In the genomic region with DNA sequence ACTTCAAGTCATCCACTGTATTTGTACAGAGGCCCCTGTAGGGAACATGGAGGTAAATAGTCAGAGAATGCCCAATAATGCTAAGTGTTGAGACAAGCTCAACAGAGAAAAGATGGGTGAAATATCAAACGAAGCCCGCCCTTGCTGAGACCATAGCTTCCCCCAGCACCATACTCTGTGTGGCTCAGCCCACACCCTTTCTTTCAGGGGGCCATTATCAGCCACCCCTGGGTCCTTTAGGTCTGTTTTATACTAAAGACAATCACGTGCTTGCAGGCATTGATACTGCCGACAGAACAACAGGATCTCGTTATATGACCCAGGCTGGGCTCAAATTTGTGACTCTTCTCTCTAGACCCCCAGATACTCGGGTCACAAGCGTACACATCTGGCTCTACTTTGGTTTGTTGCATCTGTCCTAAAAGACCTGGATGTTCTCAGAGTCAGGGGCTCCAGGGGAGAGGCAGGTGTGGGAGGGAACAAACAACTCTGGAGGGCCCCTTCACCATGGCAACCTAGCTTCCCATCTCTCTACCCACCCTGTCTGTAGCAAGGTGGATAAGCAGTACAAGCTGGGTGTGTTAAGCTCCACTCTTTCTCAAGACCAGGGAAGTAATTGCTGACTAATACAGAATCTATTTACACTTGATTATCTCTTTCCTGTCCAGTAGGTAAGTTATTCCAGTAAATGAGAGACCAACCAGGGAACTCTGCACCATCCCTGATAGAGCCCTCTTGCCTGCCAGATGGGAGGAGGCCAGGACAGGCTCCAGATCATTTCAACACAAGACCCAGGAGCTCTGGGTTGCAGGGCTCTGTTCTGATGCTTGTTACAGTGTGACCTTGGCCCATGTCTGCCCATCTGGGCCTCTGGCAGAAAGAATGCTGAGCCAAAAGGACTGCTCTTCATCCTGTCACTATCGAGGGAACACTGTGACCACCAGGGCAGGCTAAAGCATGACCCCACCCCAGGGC, we compare ENCODE assay signal across 9 mouse cellular contexts. TPM values are rescaled to one million over a fixed set of nuclear protein-coding genes. Genes with fewer than 3 reads are reported as not detected.
DNase-seq lines count a peak whose midpoint lies in the region; ATAC-seq and TF ChIP-seq lines count a peak whose summit lies in the region.
"Had no signal": no experiment of that assay in that cellular context is flagged by ENCODE, and none has a peak within 500 bp of the region (broad histone marks: within the 10 kb centered on the region; RNA-seq: fewer than 3 reads in every experiment).

No protein-coding gene starts in this region.

- 68% methylated on average over 8 of the region's 8 CpGs for WGBS in heart, embryonic 10.5 days
- WGBS in liver, adult 2 months = 57% methylated on average over 8 of the region's 8 CpGs
- 70% methylated on average over 8 of the region's 8 CpGs for WGBS in midbrain, embryonic 14.5 days

- peak overlapping the region; percentile 82 for H3K27ac ChIP-seq in heart, embryonic 10.5 days
- H3K27ac ChIP-seq in liver, adult 2 months (replicated peaks; ENCODE audit: insufficient read depth, low read depth, low read length) = peak overlapping the region; percentile 80
- H3K27ac ChIP-seq in midbrain, embryonic 14.5 days (replicated peaks; ENCODE audit: low read depth, low read length) = no peak overlapping the region
- H3K27ac ChIP-seq: midbrain, embryonic 13.5 days had no signal

- H3K4me1 ChIP-seq in heart, embryonic 10.5 days = peaks cover 90% of the 10 kb centered on the region
- H3K4me1 ChIP-seq in liver, adult 2 months (ENCODE audit: control insufficient read depth, insufficient read depth, low read length) = peaks cover 69% of the 10 kb centered on the region
- H3K4me1 ChIP-seq in midbrain, embryonic 14.5 days (ENCODE audit: control insufficient read depth, insufficient read depth, low read length) = peaks cover 13% of the 10 kb centered on the region

- peak overlapping the region; percentile 54; the same call in 1 of the 2 replicates for H3K9ac ChIP-seq in liver, adult 2 months (ENCODE audit: low read depth, low read length)
- no peak overlapping the region for H3K9ac ChIP-seq in midbrain, embryonic 14.5 days (replicated peaks; ENCODE audit: low read length)
- H3K9ac ChIP-seq: midbrain, embryonic 13.5 days had no signal

- no peak overlapping the region for H3K4me2 ChIP-seq in midbrain, embryonic 14.5 days (ENCODE audit: low read length)
- H3K4me2 ChIP-seq: midbrain, embryonic 13.5 days had no signal

- H3K4me3 ChIP-seq in heart, embryonic 10.5 days = no peak overlapping the region
- H3K4me3 ChIP-seq in liver, adult 2 months (ENCODE audit: insufficient read depth, low read depth, low read length) = no peak overlapping the region
- H3K4me3 ChIP-seq in midbrain, embryonic 14.5 days (replicated peaks; ENCODE audit: low read depth, low read length) = no peak overlapping the region
- H3K4me3 ChIP-seq: midbrain, embryonic 13.5 days had no signal

- ATAC-seq in midbrain, embryonic 14.5 days (ENCODE audit: low FRiP score, low TSS enrichment) = no peak
- ATAC-seq: midbrain, embryonic 13.5 days had no signal

- peaks cover 43% of the 10 kb centered on the region for H3K79me2 ChIP-seq in liver, adult 2 months (ENCODE audit: control insufficient read depth, insufficient read depth, low read length)

- peak; percentile 12; the same call in 1 of the 2 replicates for TF ChIP-seq CTCF in liver, adult 2 months (IDR thresholded peaks at IDR 0.05; ENCODE audit: low read depth, low read length)

- H3K9me3 ChIP-seq in heart, embryonic 10.5 days = no peaks in the 10 kb centered on the region
- H3K9me3 ChIP-seq in midbrain, embryonic 14.5 days (ENCODE audit: control insufficient read depth, low read length) = no peaks in the 10 kb centered on the region
- H3K9me3 ChIP-seq: midbrain, embryonic 13.5 days had no signal

- intact Hi-C loops in left cerebral cortex, postnatal 25 days (cut with DNase I) = no loop called here

- peaks cover 7% of the 10 kb centered on the region; the same call in 1 of the 2 replicates for H3K27me3 ChIP-seq in heart, embryonic 10.5 days (ENCODE audit: insufficient read depth, poor library complexity, severe bottlenecking)
- H3K27me3 ChIP-seq in liver, adult 2 months (ENCODE audit: control insufficient read depth, insufficient read depth, low read length) = no peaks in the 10 kb centered on the region
- H3K27me3 ChIP-seq in midbrain, embryonic 14.5 days (ENCODE audit: control insufficient read depth, insufficient read depth, low read length) = no peaks in the 10 kb centered on the region; the same call in 1 of the 2 replicates

- TF ChIP-seq POLR2A in liver, adult 2 months (IDR thresholded peaks at IDR 0.05; ENCODE audit: extremely low read depth, insufficient read depth, low read length) = no peak

- H3K36me3 ChIP-seq in heart, embryonic 10.5 days = peaks cover 20% of the 10 kb centered on the region
- H3K36me3 ChIP-seq in liver, adult 2 months (ENCODE audit: control insufficient read depth, insufficient read depth, low read length) = peaks cover 1% of the 10 kb centered on the region; the same call in 1 of the 2 replicates
- H3K36me3 ChIP-seq in midbrain, embryonic 14.5 days (ENCODE audit: control insufficient read depth, insufficient read depth, low read length) = no peaks in the 10 kb centered on the region

- DNase-seq in gastrocnemius, postnatal 25 days = peak; percentile 41
- no peak for DNase-seq in gastrocnemius, adult 18-20 months (ENCODE audit: low spot score)
- DNase-seq in adipocyte (ENCODE audit: low spot score) = peak; percentile 63
- DNase-seq in heart, embryonic 10.5 days (ENCODE audit: low spot score) = peak; percentile 87
- peak; percentile 99 for DNase-seq in liver, adult 2 months (ENCODE audit: extremely low read depth, low read depth, low spot score)
- no peak for DNase-seq in layer of hippocampus, postnatal 36 days
- DNase-seq in left cerebral cortex, postnatal 25 days (ENCODE audit: low spot score in 2 of 2) = no peak
- no peak for DNase-seq in midbrain, embryonic 14.5 days

RNA-seq across cellular contexts. Expression of a gene that starts 48.7 kb away (rescaled TPM):
- 1 to 10 TPM; 5.4 to 8.0 TPM for total RNA-seq in gastrocnemius, postnatal 25 days (2021)
- total RNA-seq in gastrocnemius, adult 18-20 months (2021) = 1 to 10 TPM; 5.6 to 6.8 TPM
- 8.2 and 8.3 TPM in 2 replicates for polyA plus RNA-seq in heart, embryonic 10.5 days (2016; fragmentation: Nextera tagmentation; extraction: Ambion mirVana)
- 16.1 and 17.1 TPM in 2 replicates for total RNA-seq in liver, adult 2 months (2014; rRNA removed)
- polyA plus RNA-seq in liver, adult 2 months (2012; rRNA removed) = 42.1 and 65.7 TPM in 2 replicates
- total RNA-seq in layer of hippocampus, postnatal 36 days (2021) = 10 to 100 TPM; 15.4 to 16.6 TPM
- total RNA-seq in left cerebral cortex, postnatal 25 days (2021) = 10 to 100 TPM in 1 of 2 experiments, 1 to 10 TPM in 1; 9.0 to 11.8 TPM
- 10.2 and 10.4 TPM in 2 replicates for polyA plus RNA-seq in midbrain, embryonic 14.5 days (2014; fragmentation: Nextera tagmentation; extraction: Ambion mirVana)

Comparison
In these comparisons a context has a peak if more than half of its experiments do, and no peak if none do; other contexts are left out.
1. DNase-seq: peak in gastrocnemius, postnatal 25 days (single experiment), adipocyte (single experiment), heart, embryonic 10.5 days (single experiment) and liver, adult 2 months (single experiment); none in gastrocnemius, adult 18-20 months (single experiment), layer of hippocampus, postnatal 36 days (0 of 2), left cerebral cortex, postnatal 25 days (0 of 2) and midbrain, embryonic 14.5 days (single experiment).